Mouse (Mus musculus) ES-Bruce4 (cell line): Measurements from ENCODE around the gene Tph2.

Experiments
- EP300 ChIP-seq: IDR thresholded peaks from 2 replicates; pipeline ENCODE4 v1.6.1; 2011; ENCODE audit warnings: low read depth, low read length; ENCODE audit not compliant: insufficient read depth
- POLR2A ChIP-seq: IDR thresholded peaks from one replicate; pipeline ENCODE4 v1.8.1; 2011; ENCODE audit warnings: low read length; ENCODE audit not compliant: insufficient read depth

GRCm38 (mm10) chr10:115063936-115064335 is 120.9 kb downstream of the Tph2 start:
- TF ChIP-seq EP300 (no peak), POLR2A (no peak)
